Mouse (Mus musculus): ENCODE results near the gene Uhrf1bp1l. TPM values are rescaled to one million over a fixed set of nuclear protein-coding genes. Genes with fewer than 3 reads are reported as not detected.

Uhrf1bp1l gene
- total RNA-seq (2023) = 10 to 100 TPM; 60.9 to 62.4 TPM

GRCm38 (mm10) chr10:89744871-89745665 is at the start of gene Uhrf1bp1l:
TSS of gene Uhrf1bp1l (plus strand) at chr10:89744991.

GRCm38 (mm10) chr10:89732001-89732794 is 12.6 kb upstream of the Uhrf1bp1l start, which contains the start of gene Actr6:
TSS of gene Actr6 (minus strand) at chr10:89732295.

Other genes with a start within 250 kb of the Uhrf1bp1l start
- gene Nr1h4, start 211.4 kb upstream of the Uhrf1bp1l start, total RNA-seq (2023) = not detected
- gene Slc17a8, start 123.7 kb upstream of the Uhrf1bp1l start, total RNA-seq (2023) = under 1 TPM in 1 of 2 experiments, not detected in 1; 0.11 TPM
- gene Scyl2, start 58.7 kb upstream of the Uhrf1bp1l start, total RNA-seq (2023) = 10 to 100 TPM; 43.3 to 46.2 TPM
- 10 to 100 TPM; 16.2 to 19.0 TPM for gene Actr6, start 12.7 kb upstream of the Uhrf1bp1l start, total RNA-seq (2023)
- gene Anks1b, start 128.5 kb downstream of the Uhrf1bp1l start, total RNA-seq (2023) = not detected